Mouse (Mus musculus): ENCODE results near the gene Tubb1. TPM values are rescaled to one million over a fixed set of nuclear protein-coding genes. Genes with fewer than 3 reads are reported as not detected.

The Tubb1 gene
- not detected for polyA plus RNA-seq (2015; fragmentation: Illumina TruSeq; extraction: RNeasy Lipid Tissue Mini Kit (QIAGEN cat#74804); ENCODE audit: low read depth, low replicate concordance)

GRCm38 (mm10) chr2:174450353-174450752, at the start of gene Tubb1:
Gene Tubb1, plus strand, starts transcription at chr2:174450695.

GRCm38 (mm10) chr2:174415731-174416310, 34.7 kb upstream of the Tubb1 start, which contains the start of gene Nelfcd:
Gene Nelfcd, plus strand, starts transcription at chr2:174415804.

GRCm38 (mm10) chr2:174438737-174439449, 11.6 kb upstream of the Tubb1 start, which contains the start of gene Ctsz:
Gene Ctsz, minus strand, starts transcription at chr2:174439039.

GRCm38 (mm10) chr2:174463789-174464523, 13.5 kb downstream of the Tubb1 start, which contains the start of gene Atp5e:
Gene Atp5e, minus strand, starts transcription at chr2:174464105.

GRCm38 (mm10) chr2:174472818-174473549, 22.5 kb downstream of the Tubb1 start, which contains the start of gene Prelid3b:
Gene Prelid3b, minus strand, starts transcription at chr2:174473081.

Other genes starting within 250 kb of the Tubb1 start
- gene Gnas, start 166.4 kb upstream of the Tubb1 start, polyA plus RNA-seq (2015; fragmentation: Illumina TruSeq; extraction: RNeasy Lipid Tissue Mini Kit (QIAGEN cat#74804); ENCODE audit: low read depth, low replicate concordance), result 1,859 TPM
- not detected for gene Gm20721, start 104.0 kb upstream of the Tubb1 start, polyA plus RNA-seq (2015; fragmentation: Illumina TruSeq; extraction: RNeasy Lipid Tissue Mini Kit (QIAGEN cat#74804); ENCODE audit: low read depth, low replicate concordance)
- gene Nelfcd, start 34.9 kb upstream of the Tubb1 start, polyA plus RNA-seq (2015; fragmentation: Illumina TruSeq; extraction: RNeasy Lipid Tissue Mini Kit (QIAGEN cat#74804); ENCODE audit: low read depth, low replicate concordance), result 49.5 TPM
- 52.0 TPM for gene Ctsz, start 11.7 kb upstream of the Tubb1 start, polyA plus RNA-seq (2015; fragmentation: Illumina TruSeq; extraction: RNeasy Lipid Tissue Mini Kit (QIAGEN cat#74804); ENCODE audit: low read depth, low replicate concordance)
- 762 TPM for gene Atp5e, start 13.4 kb downstream of the Tubb1 start, polyA plus RNA-seq (2015; fragmentation: Illumina TruSeq; extraction: RNeasy Lipid Tissue Mini Kit (QIAGEN cat#74804); ENCODE audit: low read depth, low replicate concordance)
- 90.7 TPM for gene Prelid3b, start 22.4 kb downstream of the Tubb1 start, polyA plus RNA-seq (2015; fragmentation: Illumina TruSeq; extraction: RNeasy Lipid Tissue Mini Kit (QIAGEN cat#74804); ENCODE audit: low read depth, low replicate concordance)
- gene Zfp831, start 192.8 kb downstream of the Tubb1 start, polyA plus RNA-seq (2015; fragmentation: Illumina TruSeq; extraction: RNeasy Lipid Tissue Mini Kit (QIAGEN cat#74804); ENCODE audit: low read depth, low replicate concordance), result 6.0 TPM